Mouse (Mus musculus) layer of hippocampus, postnatal 10 days (tissue): ENCODE data around the gene Slc15a1. TPM values are rescaled to one million over a fixed set of nuclear protein-coding genes. Genes with fewer than 3 reads are reported as not detected.

Source experiments
- DNase-seq, 2 experiments: peaks; one replicate each; pipeline ENCODE4 v3.0.0; 2021; ENCODE audit warnings: low spot score in 2 of 2
- total RNA-seq, 2 experiments: library from RNA; stranded (reverse); gene quantifications; 2 replicates each; pipeline ENCODE4 v1.2.3; 2021

Gene Slc15a1
- total RNA-seq, 2 experiments from 2014 or later: 0.11 to 0.18 TPM

- DNase-seq: no peak
These were observed 52.8 kb downstream of the Slc15a1 start for GRCm38 (mm10) chr14:121452227-121452626.

- no peak for DNase-seq
These were observed 53.5 kb downstream of the Slc15a1 start for GRCm38 (mm10) chr14:121451424-121452029.

GRCm38 (mm10) chr14:121450504-121451423, 54.3 kb downstream of the Slc15a1 start:
- DNase-seq: peak; percentile 54 to 56

GRCm38 (mm10) chr14:121446951-121447350, 58.1 kb downstream of the Slc15a1 start:
- no peak for DNase-seq

GRCm38 (mm10) chr14:121445194-121445593, 59.9 kb downstream of the Slc15a1 start:
- peak; percentile 42 to 44 for DNase-seq

- no peak for DNase-seq
These were observed 64.2 kb downstream of the Slc15a1 start for GRCm38 (mm10) chr14:121440807-121441206.

- no peak for DNase-seq
These were observed 68.0 kb downstream of the Slc15a1 start for GRCm38 (mm10) chr14:121437026-121437425.

- no peak for DNase-seq
These were observed 68.6 kb downstream of the Slc15a1 start for GRCm38 (mm10) chr14:121436455-121436854.

GRCm38 (mm10) chr14:121435794-121436193, 69.3 kb downstream of the Slc15a1 start:
- no peak for DNase-seq

- no peak for DNase-seq
These were observed 73.8 kb downstream of the Slc15a1 start for GRCm38 (mm10) chr14:121431261-121431660.

GRCm38 (mm10) chr14:121429854-121430535, 75.1 kb downstream of the Slc15a1 start:
- DNase-seq: no peak

- no peak for DNase-seq
These were observed 76.9 kb downstream of the Slc15a1 start for GRCm38 (mm10) chr14:121428148-121428547.

GRCm38 (mm10) chr14:121426743-121427142, 78.3 kb downstream of the Slc15a1 start:
- DNase-seq: no peak

GRCm38 (mm10) chr14:121425004-121425793, 79.9 kb downstream of the Slc15a1 start:
- DNase-seq: no peak

- no peak for DNase-seq
These were observed 81.7 kb downstream of the Slc15a1 start for GRCm38 (mm10) chr14:121423341-121423751.

GRCm38 (mm10) chr14:121422664-121423340, 82.2 kb downstream of the Slc15a1 start:
- DNase-seq: no peak

- DNase-seq: no peak
These were observed 83.1 kb downstream of the Slc15a1 start for GRCm38 (mm10) chr14:121422000-121422399.

- DNase-seq: no peak
These were observed 87.5 kb downstream of the Slc15a1 start for GRCm38 (mm10) chr14:121417594-121417993.

- DNase-seq: no peak
These were observed 88.3 kb downstream of the Slc15a1 start for GRCm38 (mm10) chr14:121416626-121417319.
